Mouse (Mus musculus) 416B (cell line): Measurements from ENCODE around the gene Tmem242.

Experiments used
- DNase-seq: peaks from one replicate; pipeline ENCODE4 v3.0.0; 2011; ENCODE audit warnings: low read depth

Gene Tmem242

GRCm38 (mm10) chr17:5416518-5416917 lies 23.5 kb downstream of the Tmem242 start:
- DNase-seq: no peak

GRCm38 (mm10) chr17:5414041-5414440 lies 26.0 kb downstream of the Tmem242 start:
- no peak for DNase-seq

GRCm38 (mm10) chr17:5413350-5413749 lies 26.7 kb downstream of the Tmem242 start:
- no peak for DNase-seq

GRCm38 (mm10) chr17:5412740-5413139 lies 27.3 kb downstream of the Tmem242 start:
- DNase-seq: peak; percentile 37

- DNase-seq: no peak
Measured at GRCm38 (mm10) chr17:5412301-5412700, 27.8 kb downstream of the Tmem242 start.

GRCm38 (mm10) chr17:5411205-5411604 lies 28.9 kb downstream of the Tmem242 start:
- no peak for DNase-seq

GRCm38 (mm10) chr17:5410336-5410735 lies 29.7 kb downstream of the Tmem242 start:
- DNase-seq: no peak

- no peak for DNase-seq
Measured at GRCm38 (mm10) chr17:5407030-5407429, 33.0 kb downstream of the Tmem242 start.

GRCm38 (mm10) chr17:5406566-5406965 lies 33.5 kb downstream of the Tmem242 start:
- DNase-seq: peak; percentile 82

- peak; percentile 42 for DNase-seq
Measured at GRCm38 (mm10) chr17:5403885-5404284, 36.2 kb downstream of the Tmem242 start.

- DNase-seq: peak; percentile 91
Measured at GRCm38 (mm10) chr17:5402624-5403023, 37.4 kb downstream of the Tmem242 start.

GRCm38 (mm10) chr17:5402069-5402468 lies 38.0 kb downstream of the Tmem242 start:
- DNase-seq: peak; percentile 88

- DNase-seq: peak; percentile 82
Measured at GRCm38 (mm10) chr17:5401288-5401687, 38.8 kb downstream of the Tmem242 start.

GRCm38 (mm10) chr17:5400435-5401090 lies 39.5 kb downstream of the Tmem242 start:
- peak; percentile 97 for DNase-seq

GRCm38 (mm10) chr17:5397148-5398007 lies 42.7 kb downstream of the Tmem242 start:
- DNase-seq: peak; percentile 90

GRCm38 (mm10) chr17:5396213-5396612 lies 43.8 kb downstream of the Tmem242 start:
- no peak for DNase-seq

GRCm38 (mm10) chr17:5395454-5396205 lies 44.4 kb downstream of the Tmem242 start:
- no peak for DNase-seq

GRCm38 (mm10) chr17:5390682-5391081 lies 49.4 kb downstream of the Tmem242 start:
- no peak for DNase-seq

- no peak for DNase-seq
Measured at GRCm38 (mm10) chr17:5388351-5388750, 51.7 kb downstream of the Tmem242 start.

GRCm38 (mm10) chr17:5386885-5387545 lies 53.0 kb downstream of the Tmem242 start:
- no peak for DNase-seq

- no peak for DNase-seq
Measured at GRCm38 (mm10) chr17:5385694-5386093, 54.4 kb downstream of the Tmem242 start.

- DNase-seq: peak; percentile 57
Measured at GRCm38 (mm10) chr17:5377930-5378310, 62.1 kb downstream of the Tmem242 start.
